Mouse (Mus musculus): ENCODE data around the gene Serinc2.

GRCm38 (mm10) chr4:130286531-130286930 is 7.5 kb upstream of the Serinc2 start:
- no peak for TF ChIP-seq CTCF (IDR thresholded peaks at IDR 0.05; ENCODE audit: low read depth)
- TF ChIP-seq EP300 (IDR thresholded peaks at IDR 0.05; ENCODE audit: low read depth) = no peak
